Mouse (Mus musculus) stomach, postnatal 0 days (tissue): ENCODE measurements around the gene Xpc. TPM values are rescaled to one million over a fixed set of nuclear protein-coding genes. Genes with fewer than 3 reads are reported as not detected.

Experiments used
- ATAC-seq: fragments of 200-750 bp; cut with Nextera tagmentation; 2 replicates; pipeline ENCODE4 v1.8.0; 2017; ENCODE audit not compliant: low FRiP score, low TSS enrichment
- DNase-seq: peaks from one replicate; pipeline ENCODE4 v3.0.0-alpha.2; 2016; ENCODE audit warnings: low spot score
- H3K27ac ChIP-seq: fragments of 300-500 bp; sonication (generic); replicated peaks from 2 replicates; pipeline ENCODE4 v1.5.1; 2014; ENCODE audit warnings: mild to moderate bottlenecking, control low read depth
- H3K27me3 ChIP-seq: fragments of 300-500 bp; sonication (generic); 2 replicates; pipeline ENCODE4 v1.6.1; 2014; ENCODE audit warnings: low read length; ENCODE audit not compliant: control insufficient read depth, insufficient read depth
- H3K36me3 ChIP-seq: fragments of 300-500 bp; sonication (generic); 2 replicates; pipeline ENCODE4 v1.6.1; 2014; ENCODE audit warnings: low read length, mixed read lengths; ENCODE audit not compliant: control insufficient read depth, insufficient read depth
- H3K4me1 ChIP-seq: fragments of 300-500 bp; sonication (generic); replicated peaks from 2 replicates; pipeline ENCODE4 v1.6.1; 2014; ENCODE audit warnings: antibody characterized with exemption; ENCODE audit not compliant: control insufficient read depth, insufficient read depth
- H3K4me2 ChIP-seq: fragments of 300-500 bp; sonication (generic); replicated peaks from 2 replicates; pipeline ENCODE4 v1.6.1; 2014; ENCODE audit warnings: low read depth, mild to moderate bottlenecking, control low read depth, moderate library complexity
- H3K4me3 ChIP-seq: fragments of 300-500 bp; sonication (generic); 2 replicates; pipeline ENCODE4 v1.5.1; 2014; ENCODE audit warnings: low read depth, low read length, control low read depth
- H3K9ac ChIP-seq: fragments of 300-500 bp; sonication (generic); 2 replicates; pipeline ENCODE4 v1.6.1; 2014; ENCODE audit warnings: mild to moderate bottlenecking, low read length, control low read depth, mixed read lengths
- H3K9me3 ChIP-seq: fragments of 300-500 bp; sonication (generic); 2 replicates; pipeline ENCODE4 v1.6.1; 2016; ENCODE audit warnings: low read length; ENCODE audit not compliant: control insufficient read depth
- CTCF ChIP-seq: IDR thresholded peaks from 2 replicates; pipeline ENCODE4 v1.5.1; 2016; ENCODE audit warnings: antibody characterized with exemption, low read depth, mild to moderate bottlenecking, moderate library complexity
- EP300 ChIP-seq: optimal IDR thresholded peaks from 2 replicates; pipeline ENCODE3; 2016; ENCODE audit warnings: antibody characterized with exemption
- WGBS: fragments of 180-500 bp; shearing (Covaris S2); extraction: QIAGEN DNeasy Blood & Tissue Kit; methylation state at CpG from one replicate; pipeline ENCODE4 v1.1.7; 2014; 5-methylcytosine and 5-hydroxymethylcytosine counted together
- polyA plus RNA-seq: library from polyadenylated mRNA; unstranded; fragments of >200 nt; fragmentation: Nextera tagmentation; extraction: Ambion mirVana; gene quantifications from 2 replicates; pipeline ENCODE4 v1.2.1, GENCODE M21; 2015

Xpc gene
- polyA plus RNA-seq, 1 experiment from 2014 or later = 9.3 TPM

DNA sequence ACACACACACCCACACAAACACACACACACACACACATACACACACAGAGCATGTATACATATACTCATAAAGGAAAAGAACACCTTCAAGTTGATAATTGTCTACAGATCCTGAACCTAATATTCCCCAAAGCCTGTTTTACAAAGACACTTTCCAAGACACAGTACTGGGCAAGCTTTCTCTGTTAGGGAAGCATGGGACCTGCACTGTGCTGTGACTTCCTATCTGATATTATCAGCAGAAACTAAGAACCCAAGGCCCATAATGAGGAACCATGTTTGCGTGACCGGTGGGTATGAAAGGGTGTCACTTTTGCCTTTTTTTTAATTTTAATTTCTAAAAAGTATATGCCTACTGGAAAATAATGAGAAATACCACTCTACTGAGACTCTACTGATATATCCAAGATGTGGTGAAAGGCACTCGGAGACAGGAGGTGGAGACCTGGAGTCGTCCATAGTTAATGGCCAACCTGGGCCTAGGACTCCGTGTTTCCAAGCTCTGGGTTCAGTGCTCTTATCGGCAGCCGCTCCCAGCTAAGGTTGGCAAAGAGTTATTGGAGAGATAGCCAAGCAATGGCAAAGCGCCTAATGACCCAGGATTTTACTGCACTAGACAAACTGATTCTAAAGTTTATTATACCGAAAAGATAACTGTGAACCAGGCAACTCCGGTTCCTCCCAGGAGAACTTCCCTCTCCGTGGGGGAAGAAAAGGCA, 20.5 kb upstream of the Xpc start:
- Histone ChIP-seq H3K4me1 (no peaks in the 10 kb centered on the region), H3K4me3 (no peak overlapping the region), H3K4me2 (no peak overlapping the region), H3K36me3 (no peaks in the 10 kb centered on the region), H3K27me3 (no peaks in the 10 kb centered on the region), H3K9me3 (no peaks in the 10 kb centered on the region), H3K9ac (no peak overlapping the region), H3K27ac (0 out of 2 replicates have a peak overlapping the region, but pooled peaks have one; percentile 30)
- 76% methylated on average over 11 of the region's 11 CpGs for WGBS
- DNase-seq = no peak
- no peak for ATAC-seq
- TF ChIP-seq CTCF = no peak
- TF ChIP-seq EP300 = no peak

DNA sequence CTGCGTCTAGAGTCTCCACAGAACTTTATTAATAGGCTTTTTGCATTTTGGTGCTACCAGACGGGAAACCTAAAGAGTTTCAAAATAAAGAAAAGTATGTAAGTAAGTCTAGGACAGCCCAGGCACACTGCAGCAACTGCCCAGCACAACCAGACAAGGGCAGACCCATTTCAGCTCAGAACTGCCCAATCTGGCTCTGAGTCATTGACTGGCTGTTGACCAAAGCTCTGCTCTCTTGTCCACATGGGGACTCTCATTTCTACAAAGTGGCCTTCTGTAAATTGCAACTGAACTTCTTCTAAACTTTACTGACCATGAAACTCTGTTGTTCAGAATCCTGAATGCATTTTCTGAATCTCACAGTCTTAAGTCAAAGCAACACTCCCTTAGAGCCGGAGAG, 19.5 kb upstream of the Xpc start:
- no peak for DNase-seq
- Histone ChIP-seq H3K27me3 (no peaks in the 10 kb centered on the region), H3K9me3 (no peaks in the 10 kb centered on the region), H3K36me3 (no peaks in the 10 kb centered on the region), H3K9ac (no peak overlapping the region), H3K4me2 (no peak overlapping the region), H3K4me1 (no peaks in the 10 kb centered on the region), H3K4me3 (no peak overlapping the region), H3K27ac (no peak overlapping the region)
- no peak for TF ChIP-seq EP300
- no peak for ATAC-seq
- 70% methylated on average over 3 of the region's 3 CpGs for WGBS

DNA sequence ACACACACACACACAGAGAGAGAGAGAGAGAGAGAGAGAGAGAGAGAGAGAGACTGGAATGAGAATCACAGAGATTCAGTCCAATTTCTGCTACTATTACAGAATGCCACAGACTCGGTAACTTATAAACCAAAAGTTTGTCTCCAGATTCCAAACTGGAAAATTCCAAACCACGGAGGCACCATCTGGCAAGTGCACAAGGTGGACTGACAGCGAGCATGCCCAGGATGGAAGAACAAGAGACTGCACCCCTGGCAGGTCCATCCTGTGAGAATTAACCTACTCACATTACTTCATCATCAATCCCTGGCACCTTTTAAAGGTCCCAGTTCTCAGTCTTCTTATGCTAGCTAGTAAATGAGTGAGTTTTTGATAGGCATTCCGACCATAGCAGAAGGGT, 18.6 kb upstream of the Xpc start:
- DNase-seq = no peak
- whole genome bisulfite sequencing = 66% methylated on average over 4 of the region's 4 CpGs
- H3K27ac ChIP-seq = no peak overlapping the region
- TF ChIP-seq EP300 (no peak), CTCF (no peak)
- H3K4me2 ChIP-seq = no peak overlapping the region
- no peaks in the 10 kb centered on the region for H3K27me3 ChIP-seq
- H3K36me3 ChIP-seq = no peaks in the 10 kb centered on the region
- ATAC-seq = no peak
- H3K4me3 ChIP-seq = no peak overlapping the region
- no peaks in the 10 kb centered on the region for H3K4me1 ChIP-seq
- H3K9ac ChIP-seq = no peak overlapping the region
- H3K9me3 ChIP-seq = no peaks in the 10 kb centered on the region

DNA sequence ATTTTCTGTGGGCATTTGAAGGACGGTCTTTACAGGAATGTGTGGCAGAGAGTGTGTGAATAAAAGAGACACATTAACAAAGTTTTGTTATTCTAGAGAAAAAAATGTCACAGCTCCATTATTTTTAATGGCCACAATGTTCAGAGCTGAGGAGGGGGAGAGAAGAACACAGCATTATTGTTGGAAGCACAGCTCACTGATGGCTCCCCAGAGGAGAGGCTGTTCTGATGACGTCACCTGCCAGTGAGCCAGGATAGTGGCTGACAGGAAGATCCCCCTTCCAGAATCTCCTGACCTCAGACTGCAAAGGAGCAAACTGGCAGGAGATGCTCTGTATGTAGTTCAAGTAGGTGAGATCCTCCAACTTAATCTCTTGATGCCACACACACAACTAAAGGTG, 18.1 kb upstream of the Xpc start:
- Histone ChIP-seq H3K4me1 (no peaks in the 10 kb centered on the region), H3K27me3 (no peaks in the 10 kb centered on the region), H3K9ac (no peak overlapping the region), H3K9me3 (no peaks in the 10 kb centered on the region), H3K36me3 (no peaks in the 10 kb centered on the region), H3K4me3 (no peak overlapping the region), H3K27ac (no peak overlapping the region), H3K4me2 (no peak overlapping the region)
- ATAC-seq (no peak), DNase-seq (no peak)
- 39% methylated on average over 2 of the region's 2 CpGs for WGBS
- no peak for TF ChIP-seq CTCF
- no peak for TF ChIP-seq EP300

DNA sequence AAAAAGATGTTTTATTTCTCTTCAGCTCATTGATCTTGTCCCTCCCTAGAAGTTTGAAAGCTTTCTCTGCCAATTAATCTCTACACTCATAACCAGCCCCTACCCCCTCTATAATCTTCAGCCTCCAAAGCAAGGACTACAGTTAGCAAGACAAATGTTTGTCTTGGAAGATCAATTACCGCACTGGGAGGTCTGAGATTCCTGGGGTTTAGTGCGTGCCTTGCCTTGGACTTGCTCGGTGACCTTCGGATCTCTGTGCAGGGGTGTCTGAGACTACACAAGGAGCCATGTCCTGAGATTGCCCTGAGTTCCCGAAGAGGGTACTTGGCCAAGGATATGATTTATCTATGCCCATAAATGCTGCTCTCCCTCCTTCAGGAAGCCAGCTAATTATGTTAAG, 17.7 kb upstream of the Xpc start:
- 15% methylated on average over 5 of the region's 5 CpGs for WGBS
- no peaks in the 10 kb centered on the region for H3K4me1 ChIP-seq
- H3K9me3 ChIP-seq = no peaks in the 10 kb centered on the region
- ATAC-seq (no peak), DNase-seq (no peak)
- no peaks in the 10 kb centered on the region for H3K36me3 ChIP-seq
- no peaks in the 10 kb centered on the region for H3K27me3 ChIP-seq
- H3K27ac ChIP-seq = no peak overlapping the region
- H3K4me2 ChIP-seq = no peak overlapping the region
- no peak overlapping the region for H3K4me3 ChIP-seq
- H3K9ac ChIP-seq = no peak overlapping the region
- no peak for TF ChIP-seq EP300
- no peak for TF ChIP-seq CTCF

DNA sequence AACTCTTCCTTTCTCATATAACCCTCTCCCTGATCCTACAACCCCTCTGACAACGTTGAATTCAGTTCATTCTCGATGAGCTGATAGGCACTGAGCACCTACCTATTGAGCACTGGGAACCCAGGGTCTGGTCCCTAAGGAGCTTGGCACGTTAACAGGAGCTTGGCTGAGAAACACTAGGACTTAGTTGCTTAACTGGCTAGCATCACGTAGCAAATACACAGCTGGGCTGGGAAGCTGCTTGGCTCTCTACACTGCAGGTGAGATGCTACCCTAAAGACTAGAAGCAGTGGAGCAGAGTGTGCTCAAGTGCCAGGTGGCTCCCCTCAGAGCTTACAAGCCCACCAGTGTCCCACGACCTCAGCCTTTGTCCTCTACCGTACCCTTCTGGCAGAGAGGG, 17.0 kb upstream of the Xpc start:
- Histone ChIP-seq H3K4me1 (no peaks in the 10 kb centered on the region), H3K4me3 (no peak overlapping the region), H3K27ac (0 out of 2 replicates have a peak overlapping the region, but pooled peaks have one; percentile 24), H3K4me2 (no peak overlapping the region), H3K27me3 (no peaks in the 10 kb centered on the region), H3K9ac (no peak overlapping the region), H3K36me3 (no peaks in the 10 kb centered on the region), H3K9me3 (no peaks in the 10 kb centered on the region)
- DNase-seq (no peak), ATAC-seq (no peak)
- TF ChIP-seq EP300 (no peak), CTCF (no peak)
- WGBS = 42% methylated on average over 6 of the region's 6 CpGs
